Mouse (Mus musculus) C2C12 (cell line): ENCODE results near the gene Fsd2.

ENCODE experiments used
- FOSL1 ChIP-seq: IDR thresholded peaks from one replicate; pipeline ENCODE4 v1.8.0; 2011; ENCODE audit warnings: mild to moderate bottlenecking, low read length; ENCODE audit not compliant: poor library complexity, insufficient read depth, severe bottlenecking
- MAX ChIP-seq: IDR thresholded peaks from one replicate; pipeline ENCODE4 v1.6.1; 2011; ENCODE audit warnings: mild to moderate bottlenecking, control low read depth

GRCm38 (mm10) chr7:81612856-81613635 is 46.3 kb upstream of the Fsd2 start:
- TF ChIP-seq FOSL1 (no peak), MAX (no peak)
